Mouse (Mus musculus) spleen, postnatal 10 days (tissue): ENCODE measurements around the gene Ola1.

Source experiments
- DNase-seq, 2 experiments: peaks; one replicate each; pipeline ENCODE4 v3.0.0; 2021 to 2022; ENCODE audit warnings: low spot score in 2 of 2

Gene Ola1

DNA sequence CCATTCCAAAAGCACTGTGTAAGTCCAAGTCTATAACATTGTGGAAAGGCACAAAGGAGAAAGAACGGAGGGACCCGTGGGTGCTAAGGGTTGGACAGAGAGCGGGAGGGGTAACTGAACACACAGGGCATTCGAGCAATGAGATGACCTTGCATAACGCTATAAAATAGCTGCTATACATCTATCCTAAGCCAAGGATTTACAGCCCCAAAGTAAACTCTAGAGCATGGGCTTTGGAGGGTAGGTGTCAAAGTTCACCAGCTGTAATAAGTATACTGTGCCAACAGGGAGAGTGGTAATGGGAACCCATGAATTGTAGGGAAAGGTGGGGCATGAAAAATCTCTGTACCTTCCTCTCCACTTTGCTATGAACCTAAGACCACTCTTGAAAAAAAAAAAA lies at the start of gene Ola1:
Gene Ola1 (minus strand): TSS at position 12 of the 400 bp plus-strand sequence.
- DNase-seq: no peak

GRCm38 (mm10) chr2:73268281-73268680 lies 49.6 kb upstream of the Ola1 start:
- no peak for DNase-seq

- no peak for DNase-seq
These were observed 49.1 kb upstream of the Ola1 start for GRCm38 (mm10) chr2:73267818-73268217.

DNA sequence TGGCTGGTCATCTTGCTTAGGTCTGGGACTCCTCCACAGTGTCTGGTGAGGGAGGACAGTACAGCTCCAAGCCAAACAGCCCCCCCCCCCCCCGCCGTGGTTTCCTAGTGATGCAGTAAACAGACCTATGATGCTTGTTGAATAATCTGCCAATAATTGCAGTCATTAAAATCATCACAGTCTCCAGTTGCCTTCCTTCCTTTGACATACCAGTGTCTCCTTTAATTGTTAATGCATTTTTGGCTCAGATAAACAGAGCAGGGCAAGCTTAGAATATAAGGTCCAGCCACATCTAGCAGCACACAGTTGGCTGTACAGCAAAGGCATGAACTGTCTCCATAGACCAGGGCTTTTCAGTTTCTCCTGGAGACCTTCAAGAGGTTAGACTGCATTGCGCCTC lies 48.5 kb upstream of the Ola1 start:
- no peak for DNase-seq

DNA sequence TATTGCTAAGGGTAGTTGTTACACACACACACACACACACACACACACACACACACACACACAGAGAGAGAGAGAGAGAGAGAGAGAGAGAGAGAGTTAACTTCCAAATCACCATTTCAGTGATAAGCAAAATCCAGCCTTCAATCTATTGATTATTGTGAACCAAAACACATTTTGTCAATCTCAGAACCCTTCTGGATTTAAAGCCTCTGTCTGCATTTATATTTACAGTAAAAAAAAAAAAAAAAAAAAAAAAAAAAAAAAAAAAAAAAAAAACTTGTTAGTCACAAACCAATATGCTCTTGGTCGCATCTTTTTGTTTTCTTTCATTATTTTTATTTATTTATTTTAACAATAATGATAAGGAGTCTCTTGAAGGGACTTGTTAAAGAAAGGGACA lies 47.9 kb upstream of the Ola1 start:
- no peak for DNase-seq

DNA sequence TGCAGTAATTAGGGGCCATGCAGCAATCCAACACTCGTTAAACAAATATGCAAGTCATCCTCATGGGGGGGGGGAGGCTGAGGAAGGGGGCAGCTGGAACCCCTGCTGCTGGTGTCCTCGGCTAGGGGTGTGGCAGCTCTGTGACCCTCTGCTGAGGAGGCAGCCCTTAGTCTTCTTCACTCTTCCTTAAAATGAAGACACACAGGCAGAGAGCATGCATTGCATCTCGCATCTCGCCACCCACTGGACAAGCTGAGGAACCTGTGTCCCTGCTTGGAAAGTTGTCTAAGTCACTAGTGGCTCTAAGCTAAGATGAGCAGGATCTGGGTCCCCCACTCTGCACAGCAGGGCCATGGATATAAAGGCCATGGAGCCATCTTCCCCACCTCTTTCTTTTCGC lies 47.3 kb upstream of the Ola1 start:
- DNase-seq: no peak

DNA sequence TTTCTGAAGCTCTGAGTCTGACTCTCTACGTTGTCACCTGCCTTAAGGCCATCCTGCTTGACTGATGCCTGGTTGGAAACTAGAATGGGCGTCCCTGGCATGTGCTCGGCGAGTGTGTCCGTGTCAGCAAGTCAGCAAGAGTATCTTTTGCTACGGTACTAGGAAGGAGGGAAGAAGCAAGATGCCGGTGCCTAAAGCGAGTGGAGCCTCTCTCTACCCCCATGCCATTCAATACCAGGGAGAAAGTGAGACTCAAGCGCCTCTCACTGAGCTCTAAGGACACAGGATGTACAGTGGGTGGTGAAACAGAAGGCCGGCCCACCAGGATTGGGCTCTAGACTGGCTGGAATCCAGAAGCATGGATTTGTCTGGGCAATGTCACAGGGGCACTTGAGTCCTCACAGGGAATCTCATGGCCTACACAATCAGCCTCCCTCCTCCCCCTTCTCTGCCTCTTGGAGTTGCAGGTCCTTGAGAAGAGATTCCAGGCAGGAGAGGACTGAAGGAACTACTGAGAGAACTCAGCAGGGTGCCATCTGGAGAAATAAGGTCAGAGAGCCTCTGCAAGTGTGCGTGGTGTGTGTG lies 46.0 kb upstream of the Ola1 start:
- no peak for DNase-seq

GRCm38 (mm10) chr2:73263794-73264610 lies 45.3 kb upstream of the Ola1 start:
- DNase-seq: no peak

GRCm38 (mm10) chr2:73263172-73263765 lies 44.5 kb upstream of the Ola1 start:
- no peak for DNase-seq

DNA sequence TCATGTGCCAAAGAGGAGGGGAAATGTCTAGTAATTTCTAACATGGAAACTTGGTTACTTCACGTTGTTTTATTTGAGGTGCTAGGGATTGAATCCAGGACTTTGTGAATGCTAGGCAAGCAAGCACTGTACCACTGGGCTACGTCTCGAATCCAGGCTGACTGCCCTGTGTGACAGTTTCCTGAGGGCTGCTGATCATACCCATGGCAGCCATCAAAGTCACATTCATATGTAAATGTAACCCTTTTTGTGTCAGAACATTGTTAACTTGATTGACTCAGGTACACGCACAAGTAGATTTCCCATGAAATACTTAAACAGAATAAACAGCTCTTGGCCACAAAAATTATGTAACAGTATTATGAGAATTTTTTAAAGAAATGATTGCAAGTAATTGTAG lies 30.0 kb upstream of the Ola1 start:
- no peak for DNase-seq

- DNase-seq: no peak
These were observed 22.6 kb upstream of the Ola1 start for GRCm38 (mm10) chr2:73241299-73241698.

DNA sequence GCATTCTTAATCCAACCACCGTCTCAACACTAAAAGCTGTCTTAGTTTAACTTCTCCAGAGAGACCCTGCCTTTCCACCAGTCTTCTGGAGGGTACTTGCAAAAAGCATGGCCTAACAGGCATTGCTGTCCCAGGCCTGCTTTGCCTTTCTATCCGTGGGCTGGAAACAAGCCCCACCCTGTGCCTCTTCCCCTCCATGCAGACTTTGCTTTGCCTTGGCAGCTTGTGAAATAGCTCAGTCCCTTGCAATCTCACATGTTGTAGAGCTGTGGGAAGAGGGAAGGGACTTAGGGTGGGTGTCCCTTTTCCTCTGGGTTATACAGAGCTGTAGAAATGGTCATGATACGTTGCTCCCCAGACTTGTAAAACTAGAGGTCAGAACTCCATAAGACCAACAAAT lies 12.4 kb upstream of the Ola1 start:
- DNase-seq: no peak

GRCm38 (mm10) chr2:73213871-73214659 lies 4.7 kb downstream of the Ola1 start:
- DNase-seq: peak; percentile 93 to 98

DNA sequence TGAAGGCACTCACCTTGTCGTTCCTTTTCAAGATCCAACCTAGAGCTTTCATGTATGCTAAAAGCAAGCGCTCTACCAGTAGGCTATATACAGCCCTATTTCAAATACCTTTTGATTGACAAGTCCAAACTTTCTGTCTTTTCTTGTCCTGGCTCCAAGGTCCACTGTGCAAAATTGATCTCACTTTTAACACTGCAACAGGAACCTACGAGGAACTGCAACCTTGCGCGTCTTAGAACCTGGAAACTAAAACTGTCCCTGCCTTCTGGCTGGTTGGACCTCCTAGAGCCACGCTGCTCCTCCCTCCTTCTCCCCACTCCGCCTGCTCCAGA lies 5.2 kb downstream of the Ola1 start:
- no peak for DNase-seq

GRCm38 (mm10) chr2:73204328-73204727 lies 14.4 kb downstream of the Ola1 start:
- DNase-seq: no peak

DNA sequence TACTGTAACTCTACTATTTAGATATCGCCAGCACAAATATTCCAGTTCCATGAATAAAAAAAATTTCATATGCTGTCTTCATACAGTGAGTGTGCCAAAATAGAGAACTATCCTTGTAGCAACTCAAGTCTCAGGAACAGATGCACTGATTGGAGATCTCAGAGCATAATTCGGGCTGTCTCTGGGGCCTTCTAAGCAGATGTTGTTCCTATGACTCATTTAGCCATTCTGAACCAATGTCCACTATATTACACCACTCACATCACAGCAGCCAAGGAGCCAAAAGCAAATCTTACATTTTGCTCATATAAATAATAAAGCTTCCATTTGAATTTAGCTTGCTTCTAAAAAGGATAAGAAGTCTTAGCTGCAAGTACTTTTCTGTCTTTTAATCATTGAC lies 30.2 kb downstream of the Ola1 start:
- DNase-seq: no peak

- no peak for DNase-seq
These were observed 33.5 kb downstream of the Ola1 start for GRCm38 (mm10) chr2:73185185-73185584.

DNA sequence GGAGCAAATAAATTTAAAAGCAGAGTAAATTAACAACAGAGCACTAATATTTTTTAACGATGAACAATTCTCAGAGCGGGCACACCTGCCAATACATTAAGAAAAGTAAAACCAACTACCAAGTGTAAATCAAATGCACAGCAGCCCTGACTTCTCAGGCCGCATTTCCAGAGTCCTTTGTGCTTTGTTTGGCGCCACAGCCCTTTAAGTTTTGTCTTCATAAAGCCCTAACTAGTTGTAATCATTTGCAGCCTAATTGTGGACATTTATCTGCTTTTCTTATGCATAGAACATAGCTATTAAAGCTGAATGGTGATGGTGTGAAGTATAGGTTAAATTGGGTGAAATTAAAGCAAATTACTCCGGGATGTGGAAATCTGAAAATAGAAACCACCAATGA lies 49.2 kb downstream of the Ola1 start:
- DNase-seq: no peak

DNA sequence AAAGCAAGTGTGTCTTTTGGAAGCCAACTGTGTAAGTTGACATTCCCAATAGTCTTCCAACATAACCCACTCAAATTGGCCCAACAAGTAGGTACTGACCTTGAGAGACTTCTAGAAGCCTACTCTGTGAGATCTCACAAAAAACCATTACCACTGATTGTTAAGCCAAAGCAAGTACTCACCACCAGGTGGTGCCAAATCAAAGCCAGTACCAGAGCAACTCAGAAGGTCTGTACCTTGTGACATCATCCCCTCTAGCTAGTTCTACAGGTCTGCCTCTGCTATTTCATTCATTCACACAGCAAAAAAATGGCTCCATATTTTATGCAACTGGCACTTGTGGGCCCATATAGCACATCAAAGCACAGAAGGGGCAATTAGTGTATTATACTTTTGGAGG lies 51.6 kb downstream of the Ola1 start:
- peak; percentile 42 to 78 for DNase-seq

DNA sequence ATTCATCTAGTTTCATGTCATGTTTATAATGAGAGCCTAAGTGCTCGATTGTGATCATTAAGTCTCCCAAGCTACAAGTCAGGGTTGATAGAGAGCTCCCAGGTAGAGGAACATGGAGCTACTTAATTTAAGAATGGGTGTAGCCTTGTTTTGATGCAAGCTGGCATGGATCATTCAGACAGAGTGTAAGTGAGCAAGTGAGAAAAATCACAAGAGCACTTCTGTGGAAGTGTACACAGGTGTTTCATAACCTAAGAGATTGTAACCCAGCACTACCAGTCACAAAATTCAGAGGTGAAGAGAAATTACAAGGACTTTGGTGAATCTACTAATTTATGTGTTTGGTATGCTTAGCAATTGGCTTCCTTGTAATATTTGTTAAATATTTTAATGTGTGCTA lies 54.1 kb downstream of the Ola1 start:
- no peak for DNase-seq

GRCm38 (mm10) chr2:73160772-73161171 lies 58.0 kb downstream of the Ola1 start:
- no peak for DNase-seq

- DNase-seq: no peak
These were observed 61.5 kb downstream of the Ola1 start for GRCm38 (mm10) chr2:73157202-73157601.

DNA sequence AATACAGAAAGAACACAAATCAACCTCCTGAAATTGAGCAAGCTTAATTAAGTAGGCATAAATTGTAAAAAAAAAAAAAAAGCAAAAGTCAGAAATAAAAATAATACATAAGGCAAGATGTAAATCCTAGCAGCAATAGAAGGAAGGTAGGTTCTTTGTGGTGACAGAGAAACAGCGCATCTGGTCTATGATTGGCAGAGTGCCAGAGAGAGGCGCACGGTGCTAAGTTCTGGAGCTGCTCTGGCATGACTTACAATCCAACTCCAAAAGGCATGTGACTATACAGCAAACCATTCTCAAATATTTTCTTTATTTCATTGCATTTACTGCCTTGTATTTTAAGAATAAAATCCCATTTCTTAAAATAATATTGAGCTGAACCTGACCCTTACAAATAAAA lies 68.2 kb downstream of the Ola1 start:
- DNase-seq: no peak
